Mouse (Mus musculus) E14TG2a.4 (cell line): ENCODE results near the gene Ssr3.

Source experiments
- CTCF ChIP-seq: conservative IDR thresholded peaks from 2 replicates; pipeline ENCODE4 v1.5.1; 2014; ENCODE audit warnings: low read length
- NANOG ChIP-seq: IDR thresholded peaks from 2 replicates; pipeline ENCODE4 v1.6.1; 2014; ENCODE audit warnings: borderline replicate concordance, low read length, mixed read lengths
- POU5F1 ChIP-seq: IDR thresholded peaks from 2 replicates; pipeline ENCODE4 v1.6.1; 2014; ENCODE audit warnings: low read length, borderline replicate concordance

DNA sequence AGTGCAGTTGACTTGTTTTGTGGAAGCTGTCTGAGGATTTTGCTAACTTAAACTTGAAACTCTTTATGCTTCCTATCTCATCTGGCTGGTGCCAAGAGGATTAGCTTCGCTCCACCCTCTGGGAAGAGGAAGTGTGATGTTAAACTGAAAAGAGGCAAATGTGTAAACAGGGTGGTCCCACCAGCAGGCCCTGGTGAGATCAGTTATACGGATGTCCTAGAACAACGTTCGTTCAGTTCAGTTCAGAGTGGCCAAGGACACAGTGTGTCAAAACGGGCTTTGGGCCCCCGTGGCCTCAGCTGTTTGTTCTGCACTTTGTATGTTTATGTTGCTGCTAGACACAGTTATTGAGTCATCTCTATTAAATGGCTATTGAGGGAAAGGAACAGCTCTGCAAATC lies 36.9 kb downstream of the Ssr3 start:
- TF ChIP-seq CTCF, result no peak
- no peak for TF ChIP-seq NANOG
- no peak for TF ChIP-seq POU5F1
